Mouse (Mus musculus) midbrain, postnatal 0 days (tissue): ENCODE results near the gene Btbd19. TPM values are rescaled to one million over a fixed set of nuclear protein-coding genes. Genes with fewer than 3 reads are reported as not detected.

Source experiments
- ATAC-seq: fragments of 200-750 bp; cut with Nextera tagmentation; 2 replicates; pipeline ENCODE4 v1.8.0; 2017; ENCODE audit warnings: moderate number of reproducible peaks, mild to moderate bottlenecking, moderate TSS enrichment, moderate library complexity; ENCODE audit not compliant: low FRiP score
- DNase-seq: peaks from one replicate; pipeline ENCODE4 v3.0.0-alpha.2; 2015; ENCODE audit warnings: low spot score
- H3K27ac ChIP-seq: fragments of 300-500 bp; sonication (generic); 2 replicates; pipeline ENCODE4 v1.5.1; 2014; ENCODE audit warnings: low read depth, mild to moderate bottlenecking, low read length, mixed read lengths
- H3K27me3 ChIP-seq: fragments of 300-500 bp; sonication (generic); 2 replicates; pipeline ENCODE4 v1.6.1; 2014; ENCODE audit warnings: low read length, control low read depth, mixed read lengths; ENCODE audit not compliant: insufficient read depth
- H3K36me3 ChIP-seq: fragments of 300-500 bp; sonication (generic); 2 replicates; pipeline ENCODE4 v1.6.1; 2014; ENCODE audit warnings: low read length, control low read depth, mixed read lengths; ENCODE audit not compliant: insufficient read depth
- H3K4me1 ChIP-seq: fragments of 300-500 bp; sonication (generic); 2 replicates; pipeline ENCODE4 v1.6.1; 2014; ENCODE audit warnings: mild to moderate bottlenecking, control low read depth, antibody characterized with exemption, low read length, mixed read lengths; ENCODE audit not compliant: insufficient read depth
- H3K4me2 ChIP-seq: fragments of 300-500 bp; sonication (generic); 2 replicates; pipeline ENCODE4 v1.6.1; 2014; ENCODE audit warnings: low read depth, mild to moderate bottlenecking, low read length, mixed read lengths; ENCODE audit not compliant: poor library complexity, severe bottlenecking
- H3K4me3 ChIP-seq: fragments of 300-500 bp; sonication (generic); 2 replicates; pipeline ENCODE4 v1.5.1; 2014; ENCODE audit warnings: low read depth, mild to moderate bottlenecking, low read length, moderate library complexity
- H3K9ac ChIP-seq: fragments of 300-500 bp; sonication (generic); replicated peaks from 2 replicates; pipeline ENCODE4 v1.6.1; 2014; ENCODE audit warnings: mild to moderate bottlenecking, low read length, moderate library complexity, mixed read lengths; ENCODE audit not compliant: poor library complexity, severe bottlenecking
- H3K9me3 ChIP-seq: fragments of 300-500 bp; sonication (generic); 2 replicates; pipeline ENCODE4 v1.6.1; 2016; ENCODE audit warnings: low read length, control low read depth
- CTCF ChIP-seq: IDR thresholded peaks from 2 replicates; pipeline ENCODE4 v1.5.1; 2016; ENCODE audit warnings: antibody characterized with exemption, mild to moderate bottlenecking
- WGBS: fragments of 180-500 bp; shearing (Covaris S2); extraction: QIAGEN DNeasy Blood & Tissue Kit; methylation state at CpG from one replicate; pipeline ENCODE4 v1.1.7; 2014; 5-methylcytosine and 5-hydroxymethylcytosine counted together
- polyA plus RNA-seq: library from polyadenylated mRNA; unstranded; fragments of >200 nt; fragmentation: Nextera tagmentation; extraction: Ambion mirVana; gene quantifications from 2 replicates; pipeline ENCODE4 v1.2.1, GENCODE M21; 2015
- total RNA-seq: library from RNA; depleted of rRNA; stranded (reverse); fragments of >200 nt; gene quantifications from 2 replicates; pipeline ENCODE4 v1.2.3, GENCODE M21; 2014

Gene Btbd19
- total and polyA plus RNA-seq, 2 experiments from 2014 or later = 4.2 to 7.3 TPM

- WGBS = 87% methylated on average over 7 of the region's 9 CpGs
- Histone ChIP-seq H3K36me3 (peaks cover 10% of the 10 kb centered on the region), H3K27ac (no peak overlapping the region), H3K9me3 (no peaks in the 10 kb centered on the region), H3K4me2 (no peak overlapping the region), H3K9ac (no peak overlapping the region), H3K27me3 (no peaks in the 10 kb centered on the region), H3K4me1 (peaks cover 7% of the 10 kb centered on the region; the same call in 1 of the 2 replicates), H3K4me3 (no peak overlapping the region)
- TF ChIP-seq CTCF = no peak
- DNase-seq (no peak), ATAC-seq (no peak)
Measured at GRCm38 (mm10) chr4:117123546-117124217, 1.8 kb downstream of the Btbd19 start.

- Histone ChIP-seq H3K27ac (no peak overlapping the region), H3K9ac (no peak overlapping the region), H3K4me3 (no peak overlapping the region), H3K4me1 (peaks cover 7% of the 10 kb centered on the region; the same call in 1 of the 2 replicates), H3K9me3 (no peaks in the 10 kb centered on the region), H3K27me3 (no peaks in the 10 kb centered on the region), H3K4me2 (no peak overlapping the region), H3K36me3 (no peaks in the 10 kb centered on the region)
- no peak for TF ChIP-seq CTCF
- DNase-seq (no peak), ATAC-seq (no peak)
- 88% methylated on average over 4 of the region's 4 CpGs for WGBS
Measured at GRCm38 (mm10) chr4:117122209-117122608, 3.3 kb downstream of the Btbd19 start.

GRCm38 (mm10) chr4:117120445-117121414 is 4.8 kb downstream of the Btbd19 start:
- H3K4me3 ChIP-seq = peak overlapping the region; percentile 57
- no peaks in the 10 kb centered on the region for H3K27me3 ChIP-seq
- H3K27ac ChIP-seq = peak overlapping the region; percentile 94
- peak; percentile 93 for ATAC-seq
- H3K4me2 ChIP-seq = peak overlapping the region; percentile 86
- TF ChIP-seq CTCF = peak; percentile 82
- peak overlapping the region; percentile 74 for H3K9ac ChIP-seq
- no peaks in the 10 kb centered on the region for H3K9me3 ChIP-seq
- under 1% methylated on average over 69 of the region's 69 CpGs for WGBS
- no peaks in the 10 kb centered on the region for H3K36me3 ChIP-seq
- DNase-seq = peak; percentile 97
- H3K4me1 ChIP-seq = peaks cover 7% of the 10 kb centered on the region; the same call in 1 of the 2 replicates

- Histone ChIP-seq H3K4me1 (0 out of 2 replicates have a peak, but pooled peaks cover under 1% of the 10 kb centered on the region), H3K4me3 (peak overlapping the region; percentile 57), H3K27ac (peak overlapping the region; percentile 94), H3K27me3 (no peaks in the 10 kb centered on the region), H3K36me3 (0 out of 2 replicates have a peak, but pooled peaks cover 4% of the 10 kb centered on the region), H3K4me2 (peak overlapping the region; percentile 86), H3K9me3 (no peaks in the 10 kb centered on the region), H3K9ac (peak overlapping the region; percentile 74)
- WGBS = 7% methylated on average over 10 of the region's 10 CpGs
- DNase-seq (no peak), ATAC-seq (peak; percentile 14; the same call in 1 of the 2 replicates)
- TF ChIP-seq CTCF = no peak
Measured at GRCm38 (mm10) chr4:117120052-117120444, 5.5 kb downstream of the Btbd19 start.

- Histone ChIP-seq H3K36me3 (0 out of 2 replicates have a peak, but pooled peaks cover 5% of the 10 kb centered on the region), H3K4me1 (no peaks in the 10 kb centered on the region), H3K4me2 (peak overlapping the region; percentile 86), H3K9ac (peak overlapping the region; percentile 74), H3K4me3 (peak overlapping the region; percentile 57), H3K27ac (peak overlapping the region; percentile 94), H3K27me3 (no peaks in the 10 kb centered on the region), H3K9me3 (no peaks in the 10 kb centered on the region)
- TF ChIP-seq CTCF = no peak
- ATAC-seq (peak; percentile 5; the same call in 1 of the 2 replicates), DNase-seq (no peak)
- WGBS = 70% methylated on average over 5 of the region's 5 CpGs
Measured at GRCm38 (mm10) chr4:117119636-117120035, 5.9 kb downstream of the Btbd19 start.
